Mouse (Mus musculus) right cerebral cortex, postnatal 4 days (tissue): ENCODE results near the gene Abcg5.

Experiments
- DNase-seq: peaks from one replicate; pipeline ENCODE4 v3.0.0-alpha.2; 2022

Gene Abcg5

GRCm38 (mm10) chr17:84682734-84683717 lies at the start of gene Abcg5:
Gene Abcg5 (minus strand): TSS chr17:84683011.
- DNase-seq = no peak

DNA sequence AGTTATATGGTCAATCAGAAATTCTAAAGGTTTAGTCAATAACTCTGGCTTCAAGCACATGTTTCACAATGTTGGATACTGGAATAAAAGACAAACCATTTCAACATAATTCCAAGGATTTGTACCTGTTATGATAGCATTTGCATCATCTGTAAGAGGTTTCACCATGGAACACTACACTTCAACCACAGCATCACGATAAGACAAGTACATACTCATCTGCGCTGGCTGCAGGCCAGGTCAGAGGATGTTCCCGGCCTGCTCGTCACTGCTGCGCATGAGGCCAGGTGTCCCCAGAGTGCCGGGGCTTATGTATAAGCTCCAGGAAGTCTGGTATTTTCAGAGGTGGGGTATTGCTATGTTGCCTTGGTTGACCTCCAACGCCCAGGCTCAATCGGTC lies 49.8 kb upstream of the Abcg5 start:
- DNase-seq = no peak

- DNase-seq = no peak
Measured at GRCm38 (mm10) chr17:84731361-84731760, 48.5 kb upstream of the Abcg5 start.

DNA sequence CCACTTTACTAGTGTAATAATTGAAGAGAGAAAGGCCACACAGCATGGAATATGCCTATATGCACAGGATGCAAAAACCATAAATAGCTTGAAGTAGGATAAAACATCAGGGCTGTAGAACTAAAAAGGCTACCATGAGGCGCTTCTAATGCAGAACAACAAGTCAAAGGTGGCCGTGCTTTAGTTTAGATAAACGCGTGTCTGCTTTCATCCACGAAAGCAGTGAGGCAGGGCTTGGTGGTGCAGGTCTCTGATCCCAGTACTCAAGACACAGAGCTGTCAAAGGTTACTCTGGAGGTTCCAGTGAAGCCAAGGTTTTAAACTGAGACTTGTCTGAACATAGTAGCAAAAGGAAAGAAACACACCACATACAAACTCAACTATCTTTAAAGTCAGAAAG lies 46.3 kb upstream of the Abcg5 start:
- DNase-seq = no peak

- no peak for DNase-seq
Measured at GRCm38 (mm10) chr17:84728201-84728911, 45.5 kb upstream of the Abcg5 start.

- DNase-seq = no peak
Measured at GRCm38 (mm10) chr17:84725163-84725562, 42.4 kb upstream of the Abcg5 start.

GRCm38 (mm10) chr17:84724028-84724427 lies 41.2 kb upstream of the Abcg5 start:
- DNase-seq = no peak

DNA sequence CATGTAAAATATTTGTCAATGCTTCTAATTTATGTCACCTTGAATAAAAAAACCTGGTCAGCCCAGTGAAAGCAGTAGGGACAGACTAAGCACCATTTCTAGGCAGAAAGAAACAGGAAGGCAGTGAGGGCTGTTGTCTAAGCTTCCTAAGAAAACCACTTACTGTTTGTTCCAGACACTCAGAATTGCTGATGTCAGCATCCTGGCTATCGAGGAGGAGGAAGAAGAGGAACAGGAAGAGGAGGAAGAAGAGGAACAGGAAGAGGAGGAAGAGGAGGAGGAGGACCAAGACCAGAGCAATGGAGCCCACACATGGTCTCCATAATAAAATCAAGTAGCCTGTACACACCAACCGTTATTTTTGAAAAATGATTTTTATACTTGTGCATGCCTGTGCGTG lies 36.3 kb upstream of the Abcg5 start:
- no peak for DNase-seq

DNA sequence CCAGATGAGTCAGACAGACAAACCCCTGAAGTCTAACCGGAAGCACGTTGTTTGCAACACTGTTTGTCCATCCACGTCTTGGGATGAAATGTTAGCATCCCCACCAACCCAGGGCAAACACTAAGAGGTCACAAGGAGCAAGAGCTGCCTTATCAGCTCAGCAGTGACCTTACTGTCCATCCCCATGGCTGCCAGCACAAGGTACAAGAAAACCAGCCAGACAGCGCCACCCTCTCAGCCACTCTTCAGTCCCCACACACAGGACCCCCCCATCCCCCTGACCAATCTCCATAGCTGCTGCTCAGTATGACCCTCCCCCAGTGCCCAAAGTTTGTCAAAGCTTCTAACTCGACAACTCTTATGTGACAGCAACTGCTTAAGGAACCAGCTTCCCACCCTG lies 34.6 kb upstream of the Abcg5 start:
- DNase-seq = no peak

- no peak for DNase-seq
Measured at GRCm38 (mm10) chr17:84716252-84716872, 33.6 kb upstream of the Abcg5 start.

GRCm38 (mm10) chr17:84714930-84715329 lies 32.1 kb upstream of the Abcg5 start:
- DNase-seq = no peak

- DNase-seq = no peak
Measured at GRCm38 (mm10) chr17:84713563-84714164, 30.9 kb upstream of the Abcg5 start.

DNA sequence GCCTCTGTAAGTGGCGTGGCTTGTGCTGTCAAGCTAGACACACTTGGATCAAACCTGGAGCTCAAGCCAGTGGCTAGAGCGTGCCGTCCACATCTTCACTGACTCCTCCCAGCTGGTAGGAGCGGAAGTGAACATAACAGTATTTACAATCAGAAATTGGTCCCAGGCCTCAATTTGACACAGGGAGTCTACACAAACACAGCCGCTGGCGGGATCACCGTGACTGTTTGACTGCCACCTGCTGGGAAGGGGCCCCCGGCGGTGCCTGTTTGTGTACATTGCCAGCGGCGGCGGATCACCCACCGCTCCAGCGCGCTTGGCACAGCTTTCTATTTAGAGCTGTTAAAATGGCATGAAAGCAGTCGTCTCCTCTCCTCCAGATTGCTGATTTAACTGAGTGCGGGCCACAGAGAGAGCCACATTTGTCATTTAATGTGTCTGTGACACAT lies 26.6 kb upstream of the Abcg5 start:
- DNase-seq = peak; percentile 59

DNA sequence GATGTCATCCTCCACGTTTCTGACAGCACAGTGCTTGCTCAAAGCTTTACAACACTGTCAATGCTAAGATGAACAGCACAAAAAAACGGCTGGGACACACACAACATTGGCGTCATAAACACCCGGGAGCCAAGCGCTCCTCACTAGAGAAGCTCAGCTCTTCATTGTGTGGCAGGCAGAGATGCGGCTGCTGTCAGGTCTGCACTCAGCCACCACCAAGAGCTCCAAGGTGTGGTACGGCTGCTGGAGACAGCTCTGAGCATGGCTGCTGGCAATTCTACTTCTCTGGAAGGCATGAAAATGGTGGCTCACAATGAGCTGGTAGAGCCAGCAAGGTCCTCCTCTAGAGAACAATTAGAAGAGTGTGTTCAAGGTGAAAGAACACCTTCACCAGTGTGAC lies 26.0 kb upstream of the Abcg5 start:
- no peak for DNase-seq

GRCm38 (mm10) chr17:84707407-84707806 lies 24.6 kb upstream of the Abcg5 start:
- peak; percentile 37 for DNase-seq

DNA sequence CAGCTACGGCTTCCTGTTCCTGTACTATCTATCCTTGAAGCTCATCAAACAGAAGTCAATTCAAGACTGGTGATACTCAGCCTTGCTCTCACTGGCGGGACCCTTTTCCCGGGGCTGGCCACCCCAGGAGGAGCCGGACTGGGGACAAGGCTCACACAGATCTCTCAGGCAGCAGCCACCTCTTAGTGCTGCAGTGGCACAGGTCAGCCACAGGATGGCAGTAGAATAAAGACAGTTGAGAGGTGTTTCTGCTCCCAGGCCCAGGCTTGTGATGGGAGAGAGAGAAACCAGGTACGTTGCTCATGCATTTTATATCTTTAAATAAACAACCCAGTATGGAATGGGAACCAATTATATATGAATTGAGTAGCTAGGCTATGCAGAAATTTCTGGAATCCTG lies 15.9 kb upstream of the Abcg5 start:
- DNase-seq = peak; percentile 30

- DNase-seq = no peak
Measured at GRCm38 (mm10) chr17:84696537-84696936, 13.7 kb upstream of the Abcg5 start.

GRCm38 (mm10) chr17:84693741-84694140 lies 10.9 kb upstream of the Abcg5 start:
- no peak for DNase-seq

GRCm38 (mm10) chr17:84690111-84690510 lies 7.3 kb upstream of the Abcg5 start:
- no peak for DNase-seq

DNA sequence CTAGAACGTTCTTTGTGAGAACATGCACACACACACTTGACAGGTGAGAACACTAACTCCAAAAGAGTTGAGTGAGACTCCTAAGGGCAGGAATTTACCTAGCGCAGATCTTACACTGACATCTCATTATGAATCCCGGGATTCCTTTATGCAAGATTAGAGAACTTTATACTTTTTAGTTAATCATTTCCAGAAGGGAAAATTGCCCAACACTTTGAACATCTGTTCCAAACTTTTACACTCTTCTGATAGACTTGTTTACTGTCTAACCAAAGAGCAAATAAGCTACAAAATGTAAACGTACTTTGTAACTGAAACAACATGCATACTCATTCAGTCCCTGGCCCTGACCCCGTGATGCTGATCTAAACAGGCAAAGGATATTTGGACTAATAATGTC lies 6.5 kb upstream of the Abcg5 start:
- no peak for DNase-seq

DNA sequence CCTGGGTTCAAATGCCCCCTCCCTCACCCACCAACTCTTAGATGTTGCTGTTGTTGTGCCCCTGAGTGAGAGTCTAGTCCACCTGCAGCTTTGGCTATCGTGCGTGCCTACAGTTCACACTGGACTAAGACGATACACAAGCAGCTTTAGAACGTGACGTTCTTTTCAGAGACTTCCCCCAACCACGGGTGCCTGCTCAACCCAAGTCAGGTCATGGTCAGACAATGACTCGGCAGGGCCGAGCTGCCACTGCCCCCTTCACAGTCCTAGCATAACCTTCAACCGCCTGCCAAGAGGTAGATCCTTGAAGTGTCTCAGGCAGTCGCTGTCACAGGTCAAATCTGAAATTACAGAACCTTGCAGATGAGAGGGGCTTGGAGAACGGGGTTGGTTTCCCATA lies 6.0 kb upstream of the Abcg5 start:
- no peak for DNase-seq

DNA sequence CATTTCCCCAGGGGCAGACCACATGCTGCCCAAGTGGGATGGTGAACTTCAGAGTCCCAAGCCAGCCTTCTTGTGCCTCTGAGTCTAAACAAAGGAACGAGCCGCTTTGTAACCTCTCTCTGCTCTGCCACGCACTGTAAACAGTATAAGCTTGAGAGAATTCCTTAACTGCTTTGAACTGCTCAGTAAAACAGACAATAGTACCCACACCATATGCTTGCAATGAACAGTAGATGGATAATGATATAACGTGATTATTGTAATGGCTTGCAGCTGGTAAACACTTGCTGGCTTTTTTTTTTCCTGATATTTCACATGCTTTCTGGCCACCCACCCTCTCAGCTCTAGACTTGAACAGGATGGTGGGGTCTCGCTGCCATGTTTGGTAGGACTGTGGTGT lies 5.2 kb upstream of the Abcg5 start:
- DNase-seq = no peak

- DNase-seq = no peak
Measured at GRCm38 (mm10) chr17:84685286-84685685, 2.5 kb upstream of the Abcg5 start.
